Mouse (Mus musculus) spleen, adult 12 weeks (tissue): ENCODE results near the gene Olfr389.

ENCODE experiments used
- DNase-seq: peaks from one replicate; pipeline ENCODE4 v3.0.0; 2022; ENCODE audit warnings: low spot score

The Olfr389 gene

DNA sequence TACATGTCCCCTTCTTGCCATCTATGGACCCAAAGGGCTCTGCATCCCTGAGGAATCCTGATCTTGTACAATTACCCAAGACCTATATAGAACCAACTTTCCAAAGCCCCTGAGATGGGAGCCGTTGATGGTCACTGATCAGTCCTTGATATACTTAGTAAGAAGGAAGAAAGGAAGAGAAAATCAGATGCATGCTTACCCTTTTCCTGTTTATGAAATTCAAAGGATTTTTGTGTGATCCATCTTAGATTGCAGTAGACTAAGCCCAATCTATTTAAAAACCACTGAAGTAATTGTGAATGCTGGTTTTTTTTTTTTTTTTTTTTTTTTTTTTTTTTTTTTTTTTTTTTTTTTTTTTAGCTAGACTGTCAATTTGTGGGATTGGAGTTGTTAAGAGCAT is at the start of gene Olfr389:
TSS of gene Olfr389 (minus strand) at position 101 of the 400 bp plus-strand sequence.
- DNase-seq, result no peak

DNA sequence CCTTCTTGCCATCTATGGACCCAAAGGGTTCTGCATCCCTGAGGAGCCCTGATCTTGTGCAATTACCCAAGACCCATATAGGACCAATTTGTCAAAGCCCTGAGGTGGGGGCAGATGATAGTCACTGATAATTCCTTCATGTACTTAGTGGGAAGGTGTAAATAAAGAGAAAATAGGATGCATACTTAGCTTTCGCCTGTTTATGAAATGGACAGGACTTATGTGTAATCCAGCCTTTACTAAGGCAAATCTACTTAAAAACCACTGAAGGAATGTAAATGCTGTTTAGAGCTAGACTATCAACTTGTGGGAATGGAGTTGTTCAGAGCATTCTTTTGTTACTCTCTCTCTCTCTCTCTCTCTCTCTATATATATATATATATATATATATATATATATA is 36.4 kb upstream of the Olfr389 start, which contains the start of gene Olfr392:
TSS of gene Olfr392 (minus strand) at position 101 of the 400 bp plus-strand sequence.
- no peak for DNase-seq

GRCm38 (mm10) chr11:73802952-73803351 is 22.4 kb upstream of the Olfr389 start, which contains the start of gene Olfr391-ps:
Gene Olfr391-ps, minus strand, starts transcription at chr11:73803052.
- DNase-seq, result no peak

DNA sequence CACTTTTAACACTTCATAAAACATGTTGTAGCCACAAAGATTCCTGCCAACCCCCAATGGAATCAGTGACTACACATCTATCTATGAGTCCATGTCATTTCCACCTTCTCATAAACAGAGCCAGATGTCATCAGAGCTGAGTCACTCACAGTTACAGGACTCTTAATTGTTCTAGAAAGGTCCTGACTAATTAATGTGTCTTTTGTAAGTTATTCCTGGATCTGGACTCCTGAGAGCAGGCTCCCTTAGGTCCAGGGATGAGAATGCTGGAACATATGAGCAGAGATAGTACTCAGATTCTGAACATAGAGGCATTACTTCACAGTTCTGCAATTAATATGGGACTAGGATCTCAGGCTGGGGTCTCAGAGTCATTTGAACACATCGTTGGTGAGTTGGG is 2.2 kb upstream of the Olfr389 start, which contains the start of gene Olfr390:
TSS of gene Olfr390 (plus strand) at position 301 of the 400 bp plus-strand sequence.
- no peak for DNase-seq

GRCm38 (mm10) chr11:73759115-73759514 is 21.4 kb downstream of the Olfr389 start:
- no peak for DNase-seq
